Mouse (Mus musculus) gastrocnemius, postnatal 25 days (tissue): Measurements from ENCODE around the gene Arrdc2. TPM values are rescaled to one million over a fixed set of nuclear protein-coding genes. Genes with fewer than 3 reads are reported as not detected.

Experiments used
- DNase-seq: peaks from one replicate; pipeline ENCODE4 v3.0.0; 2022
- long read RNA-seq, 2 experiments: library from polyadenylated mRNA; stranded (forward); transcript quantifications; one replicate each; pipeline ENCODE4 v2.0.0; 2021
- total RNA-seq, 2 experiments: library from RNA; stranded (reverse); gene quantifications; 1 replicate in 1 of 2; 2 replicates in 1 of 2; pipeline ENCODE4 v1.2.3; 2021

Gene Arrdc2
- total RNA-seq, result 10 to 100 TPM; 21.7 to 39.3 TPM
- long read RNA-seq, experiment 1, transcript Arrdc2-201 (8 exons, 2,355 nt), result major isoform, 32 of 40 reads
- long read RNA-seq, experiment 1, partial matches to known transcripts, result 2 of 40 reads
- long read RNA-seq, experiment 1, other reads (novel, unspliced or antisense), result 2 of 40 reads
- long read RNA-seq, experiment 2, transcript Arrdc2-201 (8 exons, 2,355 nt), result major isoform, 52 of 64 reads
- long read RNA-seq, experiment 2, partial matches to known transcripts, result 3 of 64 reads
- long read RNA-seq, experiment 2, other reads (novel, unspliced or antisense), result 7 of 64 reads

GRCm38 (mm10) chr8:70839408-70840351 lies at the start of gene Arrdc2:
Gene Arrdc2, minus strand, starts transcription at chr8:70839720.
- peak; percentile 100 for DNase-seq

GRCm38 (mm10) chr8:70887669-70888068 lies 48.1 kb upstream of the Arrdc2 start:
- DNase-seq, result no peak

- no peak for DNase-seq
Measured at GRCm38 (mm10) chr8:70885612-70886011, 46.1 kb upstream of the Arrdc2 start.

- no peak for DNase-seq
Measured at GRCm38 (mm10) chr8:70884683-70885082, 45.2 kb upstream of the Arrdc2 start.

GRCm38 (mm10) chr8:70884186-70884585 lies 44.7 kb upstream of the Arrdc2 start:
- no peak for DNase-seq

- no peak for DNase-seq
Measured at GRCm38 (mm10) chr8:70880546-70880945, 41.0 kb upstream of the Arrdc2 start.

- no peak for DNase-seq
Measured at GRCm38 (mm10) chr8:70880126-70880525, 40.6 kb upstream of the Arrdc2 start.

GRCm38 (mm10) chr8:70879500-70879899 lies 40.0 kb upstream of the Arrdc2 start:
- DNase-seq, result no peak

- DNase-seq, result no peak
Measured at GRCm38 (mm10) chr8:70878178-70878577, 38.7 kb upstream of the Arrdc2 start.

- DNase-seq, result no peak
Measured at GRCm38 (mm10) chr8:70876382-70876781, 36.9 kb upstream of the Arrdc2 start.

- DNase-seq, result no peak
Measured at GRCm38 (mm10) chr8:70874441-70874840, 34.9 kb upstream of the Arrdc2 start.

GRCm38 (mm10) chr8:70873364-70873985 lies 34.0 kb upstream of the Arrdc2 start, which contains the start of gene Ccdc124:
Gene Ccdc124, minus strand, starts transcription at chr8:70873935.
- peak; percentile 91 for DNase-seq

GRCm38 (mm10) chr8:70872643-70873363 lies 33.3 kb upstream of the Arrdc2 start:
- DNase-seq, result no peak

GRCm38 (mm10) chr8:70871195-70871807 lies 31.8 kb upstream of the Arrdc2 start:
- DNase-seq, result no peak

- peak; percentile 64 for DNase-seq
Measured at GRCm38 (mm10) chr8:70869601-70870041, 30.1 kb upstream of the Arrdc2 start.

GRCm38 (mm10) chr8:70869199-70869571 lies 29.7 kb upstream of the Arrdc2 start:
- DNase-seq, result no peak

GRCm38 (mm10) chr8:70868559-70869198 lies 29.2 kb upstream of the Arrdc2 start:
- DNase-seq, result no peak

- DNase-seq, result no peak
Measured at GRCm38 (mm10) chr8:70866566-70866965, 27.0 kb upstream of the Arrdc2 start.

GRCm38 (mm10) chr8:70866001-70866520 lies 26.5 kb upstream of the Arrdc2 start:
- no peak for DNase-seq

GRCm38 (mm10) chr8:70865350-70866000 lies 26.0 kb upstream of the Arrdc2 start:
- DNase-seq, result peak; percentile 98
